ENCODE assay signal across 8 mouse cellular contexts in genomic region chr2:128817387-128817785, GRCm38 (mm10). TPM values are rescaled to one million over a fixed set of nuclear protein-coding genes. Genes with fewer than 3 reads are reported as not detected.
DNase-seq lines count a peak whose midpoint lies in the region; TF ChIP-seq lines count a peak whose summit lies in the region.

No protein-coding gene starts in this region.

- WGBS in cerebellum, adult 2 months: 0% methylated on average over 7 of the region's 7 CpGs
- WGBS in large intestine, adult 2 months: 0% methylated on average over 7 of the region's 7 CpGs
- under 1% methylated on average over 7 of the region's 7 CpGs for WGBS in small intestine, adult 2 months

- DNase-seq in cerebellum, adult 2 months: no peak
- DNase-seq in cerebellum, adult 11 months: no peak
- DNase-seq in thymus, postnatal 0 days (ENCODE audit: low spot score): peak; percentile 78
- no peak for DNase-seq in thymus, postnatal 4 days
- DNase-seq in frontal cortex, postnatal 25 days (ENCODE audit: low spot score in 2 of 2): peak; percentile 44 to 57
- peak; percentile 76 for DNase-seq in large intestine, adult 2 months (ENCODE audit: low read depth, low spot score)
- peak; percentile 72 for DNase-seq in lung, postnatal 14 days

- no peaks in the 10 kb centered on the region for H3K36me3 ChIP-seq in small intestine, adult 2 months (ENCODE audit: control insufficient read depth, insufficient read depth, low read length)

- H3K27ac ChIP-seq in cerebellum, adult 2 months (ENCODE audit: insufficient read depth, low read length): peak overlapping the region; percentile 20; the same call in 1 of the 2 replicates
- peak overlapping the region; percentile 88 for H3K27ac ChIP-seq in small intestine, adult 2 months (ENCODE audit: insufficient read depth, low read depth, low read length)

- H3K4me1 ChIP-seq in cerebellum, adult 2 months (ENCODE audit: control insufficient read depth, insufficient read depth, low read length): peaks cover 15% of the 10 kb centered on the region
- H3K4me1 ChIP-seq in small intestine, adult 2 months (ENCODE audit: control insufficient read depth, insufficient read depth, insufficient read length, low read length): peaks cover 13% of the 10 kb centered on the region; the same call in 1 of the 2 replicates

- peak; percentile 29; the same call in 1 of the 2 replicates for TF ChIP-seq POLR2A in cerebellum, adult 2 months (IDR thresholded peaks at IDR 0.05; ENCODE audit: borderline replicate concordance, insufficient read depth, low read length)
- TF ChIP-seq POLR2A in small intestine, adult 2 months (IDR thresholded peaks at IDR 0.05; ENCODE audit: low read depth, low read length): no peak

- H3K27me3 ChIP-seq in cerebellum, adult 2 months (ENCODE audit: control insufficient read depth, insufficient read depth, low read length): no peaks in the 10 kb centered on the region
- no peaks in the 10 kb centered on the region for H3K27me3 ChIP-seq in small intestine, adult 2 months (ENCODE audit: control insufficient read depth, insufficient read depth, low read length)

- H3K4me3 ChIP-seq in cerebellum, adult 2 months (replicated peaks; ENCODE audit: insufficient read depth, low read depth, low read length): peak overlapping the region; percentile 67
- peak overlapping the region; percentile 50 for H3K4me3 ChIP-seq in small intestine, adult 2 months (ENCODE audit: low read depth, low read length)

- peak; percentile 41; the same call in 1 of the 2 replicates for TF ChIP-seq CTCF in cerebellum, adult 2 months (IDR thresholded peaks at IDR 0.05; ENCODE audit: borderline replicate concordance, insufficient read depth, low read depth, low read length)
- peak; percentile 43; the same call in 1 of the 2 replicates for TF ChIP-seq CTCF in small intestine, adult 2 months (IDR thresholded peaks at IDR 0.05; ENCODE audit: extremely low read depth, insufficient read length, insufficient replicate concordance, low read depth, low read length)

RNA-seq across cellular contexts. Expression of gene Tmem87b, which starts 0.5 kb away (rescaled TPM):
- 28.0 and 28.7 TPM in 2 replicates for polyA plus RNA-seq in cerebellum, adult 2 months (2012; rRNA removed)
- 24.3 and 30.6 TPM in 2 replicates for polyA plus RNA-seq in thymus, postnatal 0 days (2015; fragmentation: Nextera tagmentation; extraction: Ambion mirVana)
- polyA plus RNA-seq in large intestine, adult 2 months (2012; rRNA removed): 15.4 and 21.5 TPM in 2 replicates
- polyA plus RNA-seq in small intestine, adult 2 months (2012; rRNA removed): 5.7 and 12.3 TPM in 2 replicates

RNA-seq across cellular contexts. Expression of gene Fbln7, which starts 45.4 kb away (rescaled TPM):
- polyA plus RNA-seq in cerebellum, adult 2 months (2012; rRNA removed): 3.4 and 3.6 TPM in 2 replicates
- polyA plus RNA-seq in thymus, postnatal 0 days (2015; fragmentation: Nextera tagmentation; extraction: Ambion mirVana): 1.3 and 1.4 TPM in 2 replicates
- 3.0 and 3.6 TPM in 2 replicates for polyA plus RNA-seq in large intestine, adult 2 months (2012; rRNA removed)
- 1.8 and 3.9 TPM in 2 replicates for polyA plus RNA-seq in small intestine, adult 2 months (2012; rRNA removed)

Comparison
In these comparisons a context has a peak if more than half of its experiments do, and no peak if none do; other contexts are left out.
1. DNase-seq: peak in thymus, postnatal 0 days (single experiment), frontal cortex, postnatal 25 days (2 of 2), large intestine, adult 2 months (single experiment) and lung, postnatal 14 days (single experiment); none in cerebellum, adult 2 months (0 of 2), cerebellum, adult 11 months (single experiment) and thymus, postnatal 4 days (single experiment).